Mouse (Mus musculus) brown adipose tissue, adult 24 weeks (tissue): ENCODE data around the gene 2310057N15Rik. TPM values are rescaled to one million over a fixed set of nuclear protein-coding genes. Genes with fewer than 3 reads are reported as not detected.
"Not testable (repeated sequence)": the region's sequence is repeated elsewhere in the genome, so short reads cannot be mapped to it uniquely, and the experiment has no call there.

Experiments
- H3K27ac ChIP-seq: fragments of 200-500 bp; replicated peaks from 2 replicates; pipeline ENCODE4 v1.5.1; 2012; ENCODE audit warnings: low read depth, mild to moderate bottlenecking, low read length
- H3K4me1 ChIP-seq: fragments of 200-500 bp; 2 replicates; pipeline ENCODE4 v1.6.1; 2012; ENCODE audit warnings: low read length, mixed read lengths; ENCODE audit not compliant: control insufficient read depth, insufficient read depth, insufficient read length
- H3K4me3 ChIP-seq: fragments of 200-500 bp; 2 replicates; pipeline ENCODE4 v1.5.1; 2012; ENCODE audit warnings: low read depth, mild to moderate bottlenecking, low read length, moderate library complexity; ENCODE audit not compliant: insufficient read depth
- polyA plus RNA-seq: library from polyadenylated mRNA; stranded (reverse); fragments of >200 nt; gene quantifications from 2 replicates; pipeline ENCODE4 v1.2.4, GENCODE M21; 2012; ENCODE audit not compliant: missing spikeins, insufficient read depth, insufficient read length

The 2310057N15Rik gene
- not detected in 2 replicates for polyA plus RNA-seq

- no peak within 1 kb of the TSS for H3K4me3 ChIP-seq
- no peaks in the 10 kb centered on the region for H3K4me1 ChIP-seq
These were observed at the start of gene 2310057N15Rik for GRCm38 (mm10) chr16:88774106-88774505. TSS of gene 2310057N15Rik (minus strand) at chr16:88774206.

DNA sequence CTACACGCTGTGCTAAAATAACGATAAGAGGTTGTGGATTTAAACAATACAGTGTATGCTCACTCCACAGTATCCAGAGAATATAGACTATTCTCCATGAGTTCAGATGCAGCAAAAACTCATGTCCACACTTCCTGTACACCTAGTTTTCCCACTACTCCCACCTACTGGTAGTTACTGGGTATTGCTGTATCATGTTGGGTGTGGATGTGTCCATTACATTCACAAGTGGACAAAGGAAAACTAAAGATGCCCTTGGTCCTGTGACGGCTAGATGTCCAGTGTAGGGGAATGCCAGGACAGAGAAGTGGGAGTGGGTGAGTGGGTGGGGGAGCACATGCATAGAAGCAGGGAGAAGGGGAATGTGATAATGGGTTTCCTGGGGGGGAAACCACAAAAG lies 49.7 kb upstream of the 2310057N15Rik start:
- H3K4me1 ChIP-seq, result no peaks in the 10 kb centered on the region
- no peak overlapping the region for H3K27ac ChIP-seq
- H3K4me3 ChIP-seq, result no peak overlapping the region

More at GRCm38 (mm10) chr16:88774106-88774505, at the start of gene 2310057N15Rik:
- no peak within 1 kb of the TSS for H3K27ac ChIP-seq

DNA sequence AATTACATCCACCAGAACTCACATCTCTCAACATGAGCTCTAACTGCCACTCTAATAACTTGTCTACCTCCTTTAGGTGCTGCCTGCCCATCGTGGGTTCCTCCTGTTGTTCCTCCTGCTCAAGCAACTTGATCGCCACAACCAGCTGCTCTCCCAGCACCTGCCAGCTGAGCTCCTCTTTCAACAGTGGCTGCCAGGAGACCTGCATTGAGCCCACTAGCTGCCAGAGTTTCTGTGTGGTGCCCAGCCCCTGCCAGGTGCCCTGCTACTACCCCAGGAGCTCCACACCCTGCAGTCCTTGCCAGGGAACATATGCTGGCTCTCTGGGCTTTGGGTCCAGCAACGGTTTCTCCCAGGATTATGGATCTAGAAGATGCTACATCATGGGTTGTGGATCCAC lies 46.1 kb upstream of the 2310057N15Rik start, which contains the start of gene Krtap15:
Gene Krtap15 (plus strand): TSS at position 150 of the 400 bp plus-strand sequence.
- Histone ChIP-seq H3K27ac (no peak within 1 kb of the TSS), H3K4me3 (no peak within 1 kb of the TSS), H3K4me1 (no peaks in the 10 kb centered on the region)

- Histone ChIP-seq H3K4me1 (no peaks in the 10 kb centered on the region), H3K4me3 (no peak within 1 kb of the TSS), H3K27ac (no peak within 1 kb of the TSS)
These were observed 37.8 kb upstream of the 2310057N15Rik start, which contains the start of gene Gm20741 for GRCm38 (mm10) chr16:88811827-88812226. TSS of gene Gm20741 (minus strand) at chr16:88812220.

DNA sequence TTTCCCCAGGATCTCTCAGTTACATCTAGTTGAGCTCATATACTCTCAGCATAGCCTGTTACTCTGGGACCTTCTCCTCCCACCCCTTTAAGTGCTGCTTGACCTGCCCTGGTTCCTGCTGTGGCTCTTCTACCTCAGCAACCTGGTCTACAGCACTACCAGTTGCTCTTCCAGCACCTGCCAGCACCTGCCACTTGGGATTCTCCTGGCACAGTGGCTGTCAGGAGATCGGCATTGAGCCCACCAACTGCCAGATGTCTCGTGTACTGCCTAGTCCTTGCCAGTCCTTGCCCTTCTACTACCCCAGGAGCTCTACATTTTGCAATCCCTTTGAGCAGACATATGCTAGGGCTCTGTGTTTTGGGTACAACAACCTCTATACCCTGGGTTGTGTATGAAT lies 12.8 kb upstream of the 2310057N15Rik start:
- Histone ChIP-seq H3K27ac (no peak overlapping the region), H3K4me3 (no peak overlapping the region), H3K4me1 (no peaks in the 10 kb centered on the region)

GRCm38 (mm10) chr16:88777596-88777995 lies 3.6 kb upstream of the 2310057N15Rik start, which contains the start of gene Gm5965:
TSS of gene Gm5965 (plus strand) at chr16:88777896.
- Histone ChIP-seq H3K4me3 (no peak within 1 kb of the TSS), H3K4me1 (no peaks in the 10 kb centered on the region), H3K27ac (no peak within 1 kb of the TSS)

- not testable (repeated sequence) for H3K27ac ChIP-seq, H3K4me3 ChIP-seq, H3K4me1 ChIP-seq
These were observed 15.5 kb downstream of the 2310057N15Rik start, which contains the start of gene 2310034C09Rik for GRCm38 (mm10) chr16:88758547-88758946. TSS of gene 2310034C09Rik (plus strand) at chr16:88758847.

DNA sequence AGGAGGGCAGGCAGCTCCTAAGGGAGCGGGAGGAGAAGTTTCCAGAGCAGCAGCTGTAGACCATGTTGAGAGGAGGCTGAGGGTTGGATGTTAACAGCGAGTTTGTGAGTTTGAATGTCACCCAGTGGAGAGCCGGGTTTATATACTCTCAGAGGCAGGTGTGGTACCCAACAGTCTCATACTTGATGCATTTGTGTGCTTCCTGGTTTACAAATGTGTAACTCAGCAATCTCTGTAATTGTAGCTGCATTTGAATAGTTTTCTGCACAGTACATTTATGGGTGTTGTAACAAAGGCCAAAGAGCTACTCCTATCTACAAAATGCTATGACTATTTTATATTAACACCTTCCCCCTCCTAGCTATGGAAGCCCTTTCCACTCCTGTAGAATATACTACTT lies 22.5 kb downstream of the 2310057N15Rik start, which contains the start of gene Krtap13:
Gene Krtap13 (minus strand): TSS at position 101 of the 400 bp plus-strand sequence.
- not testable (repeated sequence) for H3K27ac ChIP-seq, H3K4me3 ChIP-seq, H3K4me1 ChIP-seq

DNA sequence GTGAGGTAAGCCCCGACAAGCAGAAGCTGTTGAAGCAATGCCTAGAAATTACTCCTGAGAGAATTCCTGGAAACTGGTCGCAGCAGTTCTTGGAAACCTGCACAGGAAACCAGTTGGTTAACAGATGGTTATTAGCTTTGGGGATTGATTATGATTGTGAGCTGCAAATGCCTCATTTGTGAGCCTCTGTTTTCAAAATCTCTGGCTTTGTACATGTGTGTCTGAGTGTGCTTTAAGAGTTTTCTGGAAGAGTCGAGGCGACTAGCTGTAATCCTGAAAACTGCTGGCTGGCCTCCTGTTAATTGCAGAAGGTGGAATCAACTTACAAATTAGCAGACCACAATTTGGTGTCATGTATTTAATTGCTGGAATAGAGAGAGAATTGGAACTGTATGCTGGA lies 26.1 kb downstream of the 2310057N15Rik start:
- no peak overlapping the region for H3K4me3 ChIP-seq
- no peak overlapping the region for H3K27ac ChIP-seq
- H3K4me1 ChIP-seq, result no peaks in the 10 kb centered on the region

- no peak overlapping the region for H3K27ac ChIP-seq
- H3K4me3 ChIP-seq, result no peak overlapping the region
- no peaks in the 10 kb centered on the region for H3K4me1 ChIP-seq
These were observed 29.2 kb downstream of the 2310057N15Rik start for GRCm38 (mm10) chr16:88744750-88745340.

GRCm38 (mm10) chr16:88735391-88735790 lies 38.6 kb downstream of the 2310057N15Rik start:
- Histone ChIP-seq H3K4me1 (no peaks in the 10 kb centered on the region), H3K27ac (no peak overlapping the region), H3K4me3 (no peak overlapping the region)

GRCm38 (mm10) chr16:88728812-88729275 lies 45.2 kb downstream of the 2310057N15Rik start, which contains the start of gene Krtap13-1:
TSS of gene Krtap13-1 (plus strand) at chr16:88728862.
- Histone ChIP-seq H3K4me3 (no peak within 1 kb of the TSS), H3K4me1 (no peaks in the 10 kb centered on the region), H3K27ac (no peak within 1 kb of the TSS)

Other genes with a start within 250 kb of the 2310057N15Rik start
- gene Cldn8, start 211.0 kb downstream of the 2310057N15Rik start, polyA plus RNA-seq, result not detected in 2 replicates
- gene Krtap24-1, start 161.9 kb downstream of the 2310057N15Rik start, polyA plus RNA-seq, result not detected in 2 replicates
- gene 2310079G19Rik, start 146.5 kb downstream of the 2310057N15Rik start, polyA plus RNA-seq, result not detected in 2 replicates
- gene Krtap26-1, start 126.4 kb downstream of the 2310057N15Rik start, polyA plus RNA-seq, result not detected in 2 replicates
- not detected in 2 replicates for gene Krtap27-1, start 102.5 kb downstream of the 2310057N15Rik start, polyA plus RNA-seq
- gene 2310061N02Rik, start 66.2 kb downstream of the 2310057N15Rik start, polyA plus RNA-seq, result not detected in 2 replicates
- not detected in 2 replicates for gene Krtap13-1, start 45.3 kb downstream of the 2310057N15Rik start, polyA plus RNA-seq
- not detected in 2 replicates for gene Krtap13, start 22.6 kb downstream of the 2310057N15Rik start, polyA plus RNA-seq
- not detected in 2 replicates for gene 2310034C09Rik, start 15.4 kb downstream of the 2310057N15Rik start, polyA plus RNA-seq
- gene Gm5965, start 3.7 kb upstream of the 2310057N15Rik start, polyA plus RNA-seq, result not detected in 2 replicates
- gene Gm20741, start 38.0 kb upstream of the 2310057N15Rik start, polyA plus RNA-seq, result not detected in 2 replicates
- gene Krtap15, start 46.0 kb upstream of the 2310057N15Rik start, polyA plus RNA-seq, result not detected in 2 replicates
- not detected in 2 replicates for gene Krtap14, start 51.9 kb upstream of the 2310057N15Rik start, polyA plus RNA-seq
- not detected in 2 replicates for gene Krtap19-1, start 95.2 kb upstream of the 2310057N15Rik start, polyA plus RNA-seq
- gene Krtap19-2, start 100.1 kb upstream of the 2310057N15Rik start, polyA plus RNA-seq, result not detected in 2 replicates
- gene Krtap19-3, start 103.8 kb upstream of the 2310057N15Rik start, polyA plus RNA-seq, result not detected in 2 replicates
- not detected in 2 replicates for gene Krtap19-4, start 110.9 kb upstream of the 2310057N15Rik start, polyA plus RNA-seq
- not detected in 2 replicates for gene Krtap19-5, start 122.3 kb upstream of the 2310057N15Rik start, polyA plus RNA-seq
- not detected in 2 replicates for gene Krtap19-9b, start 158.1 kb upstream of the 2310057N15Rik start, polyA plus RNA-seq
- gene Krtap16-3, start 188.7 kb upstream of the 2310057N15Rik start, polyA plus RNA-seq, result not detected in 2 replicates
- gene Krtap22-2, start 236.6 kb upstream of the 2310057N15Rik start, polyA plus RNA-seq, result not detected in 2 replicates
- gene Gm10229, start 241.1 kb upstream of the 2310057N15Rik start, polyA plus RNA-seq, result not detected in 2 replicates